Mouse (Mus musculus) neural tube, embryonic 14.5 days (tissue): ENCODE data around the gene E4f1. TPM values are rescaled to one million over a fixed set of nuclear protein-coding genes. Genes with fewer than 3 reads are reported as not detected.
"Not testable (repeated sequence)": the region's sequence is repeated elsewhere in the genome, so short reads cannot be mapped to it uniquely, and the experiment has no call there.

Experiments
- ATAC-seq: fragments of 200-750 bp; cut with Nextera tagmentation; 2 replicates; pipeline ENCODE4 v1.8.0; 2017; ENCODE audit warnings: low read depth, mild to moderate bottlenecking, moderate TSS enrichment, moderate library complexity
- H3K27ac ChIP-seq: fragments of 300-500 bp; sonication (generic); 2 replicates; pipeline ENCODE4 v1.5.1; 2014; ENCODE audit warnings: low read depth, mild to moderate bottlenecking, control low read depth, low read length, moderate library complexity, mixed read lengths
- H3K27me3 ChIP-seq: fragments of 300-500 bp; sonication (generic); 2 replicates; pipeline ENCODE4 v1.6.1; 2014; ENCODE audit warnings: low read length; ENCODE audit not compliant: control insufficient read depth, insufficient read depth
- H3K36me3 ChIP-seq: fragments of 300-500 bp; sonication (generic); 2 replicates; pipeline ENCODE4 v1.6.1; 2014; ENCODE audit warnings: low read length, mixed read lengths; ENCODE audit not compliant: control insufficient read depth, insufficient read depth
- H3K4me1 ChIP-seq: fragments of 300-500 bp; sonication (generic); 2 replicates; pipeline ENCODE4 v1.6.1; 2014; ENCODE audit warnings: low read length; ENCODE audit not compliant: control insufficient read depth, insufficient read depth
- H3K4me2 ChIP-seq: fragments of 300-500 bp; sonication (generic); 2 replicates; pipeline ENCODE4 v1.6.1; 2014; ENCODE audit warnings: mild to moderate bottlenecking, low read depth, low read length, control low read depth
- H3K4me3 ChIP-seq: fragments of 300-500 bp; sonication (generic); 2 replicates; pipeline ENCODE4 v1.5.1; 2014; ENCODE audit warnings: low read depth, low read length, control low read depth, mixed read lengths
- H3K9ac ChIP-seq: fragments of 300-500 bp; sonication (generic); replicated peaks from 2 replicates; pipeline ENCODE4 v1.6.1; 2014; ENCODE audit warnings: low read depth, mild to moderate bottlenecking, control low read depth, low read length, mixed read lengths
- H3K9me3 ChIP-seq: fragments of 300-500 bp; sonication (generic); 2 replicates; pipeline ENCODE4 v1.6.1; 2016; ENCODE audit warnings: low read length; ENCODE audit not compliant: control insufficient read depth
- WGBS: fragments of 180-500 bp; shearing (Covaris S2); extraction: QIAGEN DNeasy Blood & Tissue Kit; methylation state at CpG from one replicate; pipeline ENCODE4 v1.1.7; 2014; 5-methylcytosine and 5-hydroxymethylcytosine counted together
- polyA plus RNA-seq: library from polyadenylated mRNA; unstranded; fragments of >200 nt; fragmentation: Nextera tagmentation; extraction: Ambion mirVana; gene quantifications from 2 replicates; pipeline ENCODE4 v1.2.1, GENCODE M21; 2014

The E4f1 gene
- polyA plus RNA-seq, 1 experiment from 2014 or later: 36.9 TPM

- H3K27ac ChIP-seq: no peak overlapping the region
- no peaks in the 10 kb centered on the region for H3K9me3 ChIP-seq
- H3K27me3 ChIP-seq: no peaks in the 10 kb centered on the region
- no peak for ATAC-seq
- peaks cover 13% of the 10 kb centered on the region for H3K4me1 ChIP-seq
- WGBS: 80% methylated on average over 14 of the region's 14 CpGs
- no peak overlapping the region for H3K4me3 ChIP-seq
- H3K9ac ChIP-seq: no peak overlapping the region
- H3K4me2 ChIP-seq: no peak overlapping the region
- H3K36me3 ChIP-seq: peaks cover 3% of the 10 kb centered on the region
These were observed 40.7 kb downstream of the E4f1 start for GRCm38 (mm10) chr17:24429201-24429983.

DNA sequence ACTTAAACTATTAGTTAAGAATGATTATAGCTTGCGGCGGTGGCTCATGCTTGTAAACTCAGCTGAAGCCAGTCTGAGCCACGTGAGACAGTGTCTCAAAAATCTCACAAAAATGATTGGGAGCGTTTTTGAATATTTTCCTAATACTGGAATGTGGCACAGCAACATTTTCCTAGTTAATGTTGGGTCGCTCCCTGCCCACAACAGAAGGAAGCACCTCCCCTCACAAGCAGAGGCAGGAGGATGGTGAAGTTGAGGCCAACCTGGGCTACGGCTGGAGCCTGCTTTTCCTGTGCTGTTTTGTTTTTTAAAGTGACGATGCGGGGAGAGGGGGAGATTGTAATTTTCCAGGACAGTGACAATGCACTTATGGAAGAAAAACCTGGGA, 42.9 kb downstream of the E4f1 start:
- 2% methylated on average over 8 of the region's 8 CpGs for WGBS
- Histone ChIP-seq H3K4me2 (peak overlapping the region; percentile 64), H3K27ac (peak overlapping the region; percentile 92), H3K36me3 (peaks cover 23% of the 10 kb centered on the region), H3K27me3 (no peaks in the 10 kb centered on the region), H3K4me3 (peak overlapping the region; percentile 63), H3K4me1 (peaks cover 13% of the 10 kb centered on the region), H3K9ac (peak overlapping the region; percentile 83; the same call in 1 of the 2 replicates), H3K9me3 (no peaks in the 10 kb centered on the region)
- ATAC-seq: no peak

GRCm38 (mm10) chr17:24426471-24427169, 43.5 kb downstream of the E4f1 start, which contains the start of gene Eci1:
Gene Eci1, plus strand, starts transcription at chr17:24426641.
- Histone ChIP-seq H3K9me3 (no peaks in the 10 kb centered on the region), H3K9ac (peak within 1 kb of the TSS; percentile 83), H3K27ac (peak within 1 kb of the TSS; percentile 92), H3K27me3 (no peaks in the 10 kb centered on the region), H3K4me1 (peaks cover 13% of the 10 kb centered on the region), H3K4me3 (peak within 1 kb of the TSS; percentile 63), H3K4me2 (peak within 1 kb of the TSS; percentile 64), H3K36me3 (peaks cover 27% of the 10 kb centered on the region)
- under 1% methylated on average over 47 of the region's 48 CpGs for WGBS
- ATAC-seq: peak; percentile 97

GRCm38 (mm10) chr17:24425905-24426304, 44.2 kb downstream of the E4f1 start:
- no peak overlapping the region for H3K9ac ChIP-seq
- no peak overlapping the region for H3K4me2 ChIP-seq
- no peaks in the 10 kb centered on the region for H3K9me3 ChIP-seq
- 87% methylated on average over 7 of the region's 7 CpGs for WGBS
- H3K36me3 ChIP-seq: peaks cover 33% of the 10 kb centered on the region
- H3K27me3 ChIP-seq: no peaks in the 10 kb centered on the region
- no peak for ATAC-seq
- H3K4me3 ChIP-seq: no peak overlapping the region; the same call in 1 of the 2 replicates
- H3K27ac ChIP-seq: peak overlapping the region; percentile 92; the same call in 1 of the 2 replicates
- H3K4me1 ChIP-seq: peaks cover 13% of the 10 kb centered on the region

DNA sequence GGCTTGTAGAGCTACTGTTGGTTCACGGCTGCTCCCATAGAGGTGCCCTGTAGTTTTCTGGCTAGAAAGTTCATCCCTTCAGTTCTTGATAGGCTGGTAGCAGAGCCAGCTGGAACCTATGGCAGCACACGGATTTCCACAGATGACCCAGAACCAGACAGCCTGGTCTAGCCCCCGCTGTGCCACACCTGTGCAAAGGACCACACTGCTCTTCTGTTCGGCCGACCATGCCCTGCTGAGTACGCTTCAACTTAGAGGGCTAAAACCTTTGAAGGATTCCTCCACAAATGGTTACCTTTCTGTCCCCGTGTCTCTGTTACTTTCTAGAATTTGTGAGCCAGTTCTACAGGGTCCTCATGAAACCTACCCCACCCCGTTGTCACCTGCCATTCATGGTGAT, 44.8 kb downstream of the E4f1 start:
- ATAC-seq, H3K4me2 ChIP-seq, H3K9me3 ChIP-seq, H3K27me3 ChIP-seq, H3K4me3 ChIP-seq, H3K27ac ChIP-seq, H3K9ac ChIP-seq: not testable (repeated sequence)
- H3K36me3 ChIP-seq: peaks cover 39% of the 10 kb centered on the region
- H3K4me1 ChIP-seq: peaks cover 13% of the 10 kb centered on the region
- WGBS: 91% methylated on average over 5 of the region's 8 CpGs

- no peak overlapping the region for H3K27ac ChIP-seq
- no peak overlapping the region for H3K4me2 ChIP-seq
- no peak overlapping the region for H3K9ac ChIP-seq
- peaks cover 12% of the 10 kb centered on the region for H3K4me1 ChIP-seq
- no peaks in the 10 kb centered on the region for H3K27me3 ChIP-seq
- H3K4me3 ChIP-seq: no peak overlapping the region
- WGBS: 92% methylated on average over 5 of the region's 5 CpGs
- peaks cover 46% of the 10 kb centered on the region for H3K36me3 ChIP-seq
- H3K9me3 ChIP-seq: no peaks in the 10 kb centered on the region
- ATAC-seq: no peak
These were observed 45.6 kb downstream of the E4f1 start for GRCm38 (mm10) chr17:24424489-24424888.

DNA sequence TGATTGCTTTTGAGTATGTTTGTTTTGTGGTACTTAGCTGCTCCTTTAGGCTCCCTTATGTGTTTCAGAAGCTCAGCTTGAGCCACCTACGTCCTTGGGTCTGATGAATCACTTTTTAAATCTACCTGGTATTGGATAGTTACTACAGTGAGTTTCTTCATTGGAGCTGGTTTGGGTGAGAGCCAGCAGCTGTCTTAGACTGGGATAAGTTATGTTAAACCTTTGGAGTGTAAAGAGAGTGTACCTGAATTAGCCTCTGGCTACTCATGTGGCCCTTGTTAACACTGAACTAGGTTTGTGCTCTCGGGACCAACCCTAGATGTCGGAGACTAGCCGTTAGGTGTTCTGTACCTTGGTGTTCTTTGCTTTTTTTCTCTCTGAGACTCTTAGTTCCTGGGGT, 47.0 kb downstream of the E4f1 start:
- WGBS: over 99% methylated on average over 4 of the region's 4 CpGs
- H3K27ac ChIP-seq: no peak overlapping the region
- H3K4me1 ChIP-seq: peaks cover 8% of the 10 kb centered on the region
- ATAC-seq: no peak
- no peak overlapping the region for H3K4me2 ChIP-seq
- H3K27me3 ChIP-seq: no peaks in the 10 kb centered on the region
- H3K9me3 ChIP-seq: no peaks in the 10 kb centered on the region
- no peak overlapping the region for H3K4me3 ChIP-seq
- no peak overlapping the region for H3K9ac ChIP-seq
- peaks cover 53% of the 10 kb centered on the region for H3K36me3 ChIP-seq

- Histone ChIP-seq H3K4me1 (peaks cover 20% of the 10 kb centered on the region; the same call in 1 of the 2 replicates), H3K9ac (no peak overlapping the region), H3K36me3 (peaks cover 24% of the 10 kb centered on the region), H3K9me3 (no peaks in the 10 kb centered on the region), H3K4me2 (peak overlapping the region; percentile 93; the same call in 1 of the 2 replicates), H3K4me3 (peak overlapping the region; percentile 91), H3K27me3 (no peaks in the 10 kb centered on the region), H3K27ac (no peak overlapping the region)
- WGBS: 91% methylated on average over 3 of the region's 3 CpGs
- no peak for ATAC-seq
These were observed 54.0 kb downstream of the E4f1 start for GRCm38 (mm10) chr17:24416051-24416652.
